23 mouse cellular contexts compared by ENCODE assay signal in the genomic region with DNA sequence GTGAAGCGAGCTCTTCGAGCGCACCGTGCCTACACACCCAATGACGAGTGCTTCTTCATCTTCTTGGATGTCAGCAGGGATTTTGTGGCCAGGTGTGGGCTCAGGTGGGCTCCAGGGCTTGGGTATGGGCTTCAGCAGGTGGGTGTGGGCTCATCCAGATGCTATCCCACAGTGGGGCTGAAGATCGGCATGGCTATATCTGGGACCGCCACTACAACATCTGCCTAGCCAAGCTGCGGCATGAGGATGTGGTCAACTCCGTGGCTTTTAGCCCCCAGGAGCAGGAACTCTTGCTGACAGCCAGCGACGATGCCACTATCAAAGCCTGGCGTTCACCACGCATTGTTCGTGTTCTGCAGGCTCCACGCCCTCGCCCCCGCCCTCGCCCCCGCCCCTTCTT. TPM values are rescaled to one million over a fixed set of nuclear protein-coding genes. Genes with fewer than 3 reads are reported as not detected.
DNase-seq lines count a peak whose midpoint lies in the region.
"Had no signal": no experiment of that assay in that cellular context is flagged by ENCODE, and none has a peak within 500 bp of the region (broad histone marks: within the 10 kb centered on the region; RNA-seq: fewer than 3 reads in every experiment).

No protein-coding gene starts in this region.

- no peaks in the 10 kb centered on the region for H3K9me3 ChIP-seq in heart, embryonic 10.5 days
- H3K9me3 ChIP-seq: embryonic facial prominence, embryonic 10.5 days; embryonic facial prominence, embryonic 12.5 days; forebrain, embryonic 13.5 days; forebrain, embryonic 15.5 days had no signal

- peak; percentile 7 for DNase-seq in cerebellum, adult 11 months
- no peak for DNase-seq in cerebellum, adult 8-10 months
- DNase-seq in heart, embryonic 10.5 days (ENCODE audit: low spot score): peak; percentile 68
- DNase-seq in heart, adult 18-20 months: no peak
- DNase-seq in 416B (ENCODE audit: low read depth): peak; percentile 51
- no peak for DNase-seq in kidney, postnatal 36 days
- DNase-seq: adrenal gland, adult 8-10 months; adrenal gland, postnatal 14 days; adrenal gland, postnatal 36 days; cerebellum, adult 2 months; forebrain, postnatal 0 days had no signal

- 88% methylated on average over 19 of the region's 19 CpGs for WGBS in heart, embryonic 10.5 days

- peaks cover 23% of the 10 kb centered on the region for H3K4me1 ChIP-seq in heart, embryonic 10.5 days

- H3K4me3 ChIP-seq in heart, embryonic 10.5 days: no peak overlapping the region
- H3K4me3 ChIP-seq: embryonic facial prominence, embryonic 10.5 days; embryonic facial prominence, embryonic 12.5 days; forebrain, embryonic 13.5 days; forebrain, embryonic 15.5 days had no signal

- no peak overlapping the region for H3K27ac ChIP-seq in heart, embryonic 10.5 days
- H3K27ac ChIP-seq: embryonic facial prominence, embryonic 10.5 days; embryonic facial prominence, embryonic 12.5 days; forebrain, embryonic 13.5 days; forebrain, embryonic 15.5 days had no signal

- no peaks in the 10 kb centered on the region for H3K27me3 ChIP-seq in heart, embryonic 10.5 days (ENCODE audit: insufficient read depth, poor library complexity, severe bottlenecking)
- H3K27me3 ChIP-seq: embryonic facial prominence, embryonic 12.5 days; forebrain, embryonic 13.5 days; forebrain, embryonic 15.5 days; Patski had no signal

- peaks cover 39% of the 10 kb centered on the region for H3K36me3 ChIP-seq in heart, embryonic 10.5 days

RNA-seq across cellular contexts. Expression of a gene that starts 3.0 kb away (rescaled TPM):
- 4.2 and 6.0 TPM in 2 replicates for polyA plus RNA-seq in heart, embryonic 10.5 days (2016; fragmentation: Nextera tagmentation; extraction: Ambion mirVana)
- total RNA-seq in heart, adult 18-20 months (2021): 1 to 10 TPM; 1.1 to 2.3 TPM

RNA-seq across cellular contexts. Expression of a gene that starts 4.0 kb away (rescaled TPM):
- polyA plus RNA-seq in heart, embryonic 10.5 days (2016; fragmentation: Nextera tagmentation; extraction: Ambion mirVana): 86.0 and 92.1 TPM in 2 replicates
- 10 to 100 TPM; 82.0 to 93.6 TPM for total RNA-seq in heart, adult 18-20 months (2021)

RNA-seq across cellular contexts. Expression of a gene that starts 10.8 kb away (rescaled TPM):
- polyA plus RNA-seq in heart, embryonic 10.5 days (2016; fragmentation: Nextera tagmentation; extraction: Ambion mirVana): not detected in 2 replicates
- not detected for total RNA-seq in heart, adult 18-20 months (2021)
- total RNA-seq: adrenal gland, adult 18-20 months; adrenal gland, adult 8-10 months; adrenal gland, postnatal 14 days; adrenal gland, postnatal 36 days; ES-E14; forebrain, postnatal 0 days had no signal
- polyA plus RNA-seq: activated CD4-positive, CD25-positive, alpha-beta regulatory T cell, adult 4 months; C2C12; cerebellum, adult 2 months; cortical plate, adult 2 months; embryonic facial prominence, embryonic 10.5 days; embryonic facial prominence, embryonic 12.5 days; embryonic facial prominence, embryonic 14.5 days; forebrain, embryonic 11.5 days; forebrain, embryonic 13.5 days; forebrain, embryonic 15.5 days; forebrain, postnatal 0 days; Patski had no signal

RNA-seq across cellular contexts. Expression of a gene that starts 34.7 kb away (rescaled TPM):
- 0.18 and 0.32 TPM in 2 replicates for polyA plus RNA-seq in heart, embryonic 10.5 days (2016; fragmentation: Nextera tagmentation; extraction: Ambion mirVana)
- 100 to 1,000 TPM; 450 to 656 TPM for total RNA-seq in heart, adult 18-20 months (2021)
- polyA plus RNA-seq: activated CD4-positive, CD25-positive, alpha-beta regulatory T cell, adult 4 months; C2C12; embryonic facial prominence, embryonic 10.5 days had no signal

RNA-seq across cellular contexts. Expression of a gene that starts 42.2 kb away (rescaled TPM):
- polyA plus RNA-seq in heart, embryonic 10.5 days (2016; fragmentation: Nextera tagmentation; extraction: Ambion mirVana): 29.7 and 30.9 TPM in 2 replicates
- total RNA-seq in heart, adult 18-20 months (2021): 10 to 100 TPM; 15.7 to 17.6 TPM

Comparison
In these comparisons a context has a peak if more than half of its experiments do, and no peak if none do; other contexts are left out.
1. DNase-seq: peak in cerebellum, adult 11 months (single experiment), heart, embryonic 10.5 days (single experiment) and 416B (single experiment); none in cerebellum, adult 8-10 months (single experiment), heart, adult 18-20 months (0 of 2) and kidney, postnatal 36 days (0 of 2).